Mouse (Mus musculus) forebrain, postnatal 0 days (tissue): Measurements from ENCODE around the gene Ak6. TPM values are rescaled to one million over a fixed set of nuclear protein-coding genes. Genes with fewer than 3 reads are reported as not detected.
A peak's percentile ranks its signal among the peaks of the same experiment; 100 is the strongest.

ENCODE experiments used
- ATAC-seq: fragments of 200-750 bp; cut with Nextera tagmentation; 2 replicates; pipeline ENCODE4 v1.8.0; 2017; ENCODE audit warnings: mild to moderate bottlenecking, moderate library complexity
- DNase-seq: peaks from one replicate; pipeline ENCODE4 v3.0.0-alpha.2; 2015
- H3K27ac ChIP-seq: fragments of 300-500 bp; sonication (generic); 2 replicates; pipeline ENCODE4 v1.5.1; 2014; ENCODE audit warnings: low read depth, mild to moderate bottlenecking, antibody characterized with exemption, low read length, moderate library complexity, mixed read lengths
- H3K27me3 ChIP-seq: fragments of 300-500 bp; sonication (generic); 2 replicates; pipeline ENCODE4 v1.6.1; 2014; ENCODE audit warnings: mild to moderate bottlenecking, low read length, mixed read lengths; ENCODE audit not compliant: insufficient read depth
- H3K36me3 ChIP-seq: fragments of 300-500 bp; sonication (generic); 2 replicates; pipeline ENCODE4 v1.6.1; 2014; ENCODE audit warnings: mild to moderate bottlenecking, moderate library complexity; ENCODE audit not compliant: insufficient read depth
- H3K4me1 ChIP-seq: fragments of 300-500 bp; sonication (generic); 2 replicates; pipeline ENCODE4 v1.6.1; 2014; ENCODE audit warnings: antibody characterized with exemption; ENCODE audit not compliant: insufficient read depth
- H3K4me2 ChIP-seq: fragments of 300-500 bp; sonication (generic); 2 replicates; pipeline ENCODE4 v1.6.1; 2014; ENCODE audit warnings: low read depth, mild to moderate bottlenecking, moderate library complexity
- H3K4me3 ChIP-seq: fragments of 300-500 bp; sonication (generic); 2 replicates; pipeline ENCODE4 v1.5.1; 2014; ENCODE audit warnings: low read depth, low read length, mixed read lengths
- H3K9ac ChIP-seq: fragments of 300-500 bp; sonication (generic); 2 replicates; pipeline ENCODE4 v1.6.1; 2014; ENCODE audit warnings: mild to moderate bottlenecking
- H3K9me3 ChIP-seq: fragments of 300-500 bp; sonication (generic); 2 replicates; pipeline ENCODE4 v1.6.1; 2016; ENCODE audit warnings: low read length
- CTCF ChIP-seq: sonication (generic); IDR thresholded peaks from 2 replicates; pipeline ENCODE4 v1.5.1; 2016; ENCODE audit warnings: antibody characterized with exemption, control low read depth, low read depth
- WGBS: fragments of 180-500 bp; shearing (Covaris S2); extraction: QIAGEN DNeasy Blood & Tissue Kit; methylation state at CpG from one replicate; pipeline ENCODE4 v1.1.7; 2014; 5-methylcytosine and 5-hydroxymethylcytosine counted together
- polyA plus RNA-seq: library from polyadenylated mRNA; unstranded; fragments of >200 nt; fragmentation: Nextera tagmentation; extraction: Ambion mirVana; gene quantifications from 2 replicates; pipeline ENCODE4 v1.2.1, GENCODE M21; 2015
- total RNA-seq: library from RNA; depleted of rRNA; stranded (reverse); fragments of >200 nt; gene quantifications from 2 replicates; pipeline ENCODE4 v1.2.3, GENCODE M21; 2014

The Ak6 gene
- total and polyA plus RNA-seq, 2 experiments from 2014 or later = 162 to 401 TPM

DNA sequence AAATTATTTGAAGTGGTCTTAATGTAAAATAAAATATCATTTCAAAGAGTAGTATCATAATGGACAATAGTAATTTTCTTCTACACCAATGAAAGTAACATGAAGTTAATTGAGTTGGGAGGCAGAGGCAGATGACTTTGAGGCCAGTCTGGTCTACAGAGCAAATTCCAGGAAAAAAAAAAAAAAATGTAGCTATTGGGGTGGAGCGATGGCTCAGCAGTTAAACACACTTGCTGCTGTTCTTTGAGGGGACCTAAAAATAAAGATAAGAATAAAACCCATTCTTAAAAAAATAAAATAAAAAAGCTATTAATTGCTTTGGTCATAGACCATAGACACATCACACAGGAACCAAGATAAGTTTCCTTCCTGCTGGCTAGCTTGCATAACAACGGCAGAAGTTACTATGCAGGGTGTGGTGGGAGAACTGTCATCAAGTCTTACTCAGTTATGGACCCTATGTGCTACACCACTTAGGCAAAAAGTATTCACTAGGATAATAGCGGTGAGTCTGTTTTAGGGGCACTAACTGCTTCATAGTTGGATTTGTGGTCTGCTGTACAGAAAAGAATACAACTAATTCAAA is 16.6 kb upstream of the Ak6 start:
- TF ChIP-seq CTCF = no peak
- no peak overlapping the region for H3K4me2 ChIP-seq
- no peaks in the 10 kb centered on the region for H3K9me3 ChIP-seq
- 94% methylated on average over 3 of the region's 3 CpGs for WGBS
- ATAC-seq (no peak), DNase-seq (no peak)
- H3K27ac ChIP-seq = no peak overlapping the region
- peaks cover 69% of the 10 kb centered on the region for H3K36me3 ChIP-seq
- H3K4me1 ChIP-seq = no peaks in the 10 kb centered on the region
- no peaks in the 10 kb centered on the region for H3K27me3 ChIP-seq
- no peak overlapping the region for H3K9ac ChIP-seq
- H3K4me3 ChIP-seq = no peak overlapping the region

- H3K27ac ChIP-seq = no peak overlapping the region
- H3K4me1 ChIP-seq = no peaks in the 10 kb centered on the region
- ATAC-seq = no peak
- H3K4me3 ChIP-seq = no peak overlapping the region
- no peaks in the 10 kb centered on the region for H3K9me3 ChIP-seq
- no peak for TF ChIP-seq CTCF
- H3K9ac ChIP-seq = no peak overlapping the region
- WGBS = 92% methylated on average over 4 of the region's 4 CpGs
- no peak for DNase-seq
- H3K36me3 ChIP-seq = peaks cover 71% of the 10 kb centered on the region
- H3K27me3 ChIP-seq = no peaks in the 10 kb centered on the region
- no peak overlapping the region for H3K4me2 ChIP-seq
These were observed 8.1 kb upstream of the Ak6 start for GRCm38 (mm10) chr13:100642471-100643209.

DNA sequence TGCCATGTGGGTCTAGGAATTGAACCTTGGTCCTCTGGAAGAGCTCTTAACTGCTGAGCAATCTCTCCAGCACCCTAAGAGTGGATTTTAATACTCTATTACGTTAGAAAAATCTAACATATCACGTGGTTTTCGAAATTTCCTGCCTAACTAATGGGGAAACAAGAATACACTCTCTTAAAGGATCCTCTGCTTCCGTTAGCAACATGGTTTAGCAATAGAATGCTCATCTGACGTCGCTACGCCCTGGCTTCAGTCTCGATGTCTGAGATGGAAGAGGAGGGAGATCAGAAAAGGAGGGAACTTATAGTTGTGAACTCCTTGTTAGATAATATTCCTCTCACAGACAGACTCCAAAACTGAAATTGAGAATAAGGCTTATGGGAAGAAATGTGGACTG is 2.6 kb upstream of the Ak6 start:
- H3K27me3 ChIP-seq = no peaks in the 10 kb centered on the region
- peaks cover 5% of the 10 kb centered on the region; the same call in 1 of the 2 replicates for H3K4me1 ChIP-seq
- no peak for ATAC-seq
- WGBS = 95% methylated on average over 8 of the region's 8 CpGs
- TF ChIP-seq CTCF = no peak
- H3K27ac ChIP-seq = no peak overlapping the region
- no peak overlapping the region for H3K4me2 ChIP-seq
- H3K4me3 ChIP-seq = no peak overlapping the region
- H3K9me3 ChIP-seq = no peaks in the 10 kb centered on the region
- no peak for DNase-seq
- peaks cover 37% of the 10 kb centered on the region for H3K36me3 ChIP-seq
- H3K9ac ChIP-seq = no peak overlapping the region

DNA sequence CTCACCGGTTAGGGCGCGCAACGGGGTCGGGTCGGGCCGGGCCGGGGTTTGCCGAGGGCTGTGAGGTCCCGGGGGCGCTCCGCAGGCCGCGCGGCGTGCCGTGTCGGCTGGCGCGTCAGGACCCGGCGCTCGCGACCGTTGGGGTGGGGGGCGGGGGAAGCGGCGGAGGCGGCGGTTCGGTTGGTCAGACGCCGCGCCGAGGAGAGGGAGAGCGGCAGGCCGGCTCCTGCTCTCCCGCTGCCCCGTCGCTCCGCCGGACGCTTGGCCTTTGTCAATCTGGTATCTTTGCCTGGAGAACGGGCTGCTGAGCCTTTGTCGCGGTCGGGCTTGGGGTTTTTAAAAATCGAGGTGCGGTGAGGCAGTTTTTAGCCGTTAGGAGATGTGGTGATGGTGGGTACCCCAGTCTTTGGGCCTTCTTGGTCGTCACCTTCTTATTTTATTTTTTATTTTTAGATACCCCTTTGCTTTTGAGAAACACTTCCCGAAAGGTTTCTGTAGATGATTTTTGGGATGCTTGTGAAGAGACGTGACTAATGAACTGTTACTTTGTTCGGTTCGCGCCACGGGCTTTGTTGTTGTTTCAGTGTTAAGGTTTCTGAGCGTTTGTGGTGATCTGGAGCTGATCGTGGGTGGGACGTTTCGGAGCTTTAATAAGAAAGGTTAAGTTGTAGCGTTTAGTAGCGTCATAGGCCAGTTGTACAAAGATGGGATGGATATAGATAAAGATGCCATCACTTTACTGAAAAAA is 834 bp downstream of the Ak6 start, which contains the start of gene Taf9:
Taf9 (plus strand) TSS at position 141 of the 748 bp plus-strand sequence.
- peak within 1 kb of the TSS; percentile 64 for H3K4me2 ChIP-seq
- DNase-seq = no peak

GRCm38 (mm10) chr13:100658091-100658490 is 7.3 kb downstream of the Ak6 start:
- 91% methylated on average over 5 of the region's 5 CpGs for WGBS

More for the DNA sequence above, 834 bp downstream of the Ak6 start, which contains the start of gene Taf9:
- ATAC-seq = peak; percentile 77
- Histone ChIP-seq H3K27me3 (no peaks in the 10 kb centered on the region), H3K27ac (peak within 1 kb of the TSS; percentile 97), H3K4me1 (peaks cover 5% of the 10 kb centered on the region; the same call in 1 of the 2 replicates), H3K9ac (peak within 1 kb of the TSS; percentile 85), H3K9me3 (no peaks in the 10 kb centered on the region), H3K36me3 (peaks cover 16% of the 10 kb centered on the region), H3K4me3 (peak within 1 kb of the TSS; percentile 60)
- no peak for TF ChIP-seq CTCF
- under 1% methylated on average over 55 of the region's 63 CpGs for WGBS

GRCm38 (mm10) chr13:100659864-100660456 is 9.2 kb downstream of the Ak6 start:
- Histone ChIP-seq H3K4me1 (no peaks in the 10 kb centered on the region), H3K4me2 (no peak overlapping the region), H3K36me3 (peaks cover 3% of the 10 kb centered on the region), H3K4me3 (no peak overlapping the region), H3K9me3 (no peaks in the 10 kb centered on the region), H3K27me3 (no peaks in the 10 kb centered on the region), H3K27ac (no peak overlapping the region), H3K9ac (no peak overlapping the region)
- peak; percentile 50 for ATAC-seq
- peak; percentile 80 for DNase-seq
- peak; percentile 92 for TF ChIP-seq CTCF
- 48% methylated on average over 4 of the region's 4 CpGs for WGBS

More at GRCm38 (mm10) chr13:100658091-100658490, 7.3 kb downstream of the Ak6 start:
- Histone ChIP-seq H3K4me2 (no peak overlapping the region), H3K27me3 (no peaks in the 10 kb centered on the region), H3K9ac (no peak overlapping the region), H3K4me1 (no peaks in the 10 kb centered on the region), H3K4me3 (no peak overlapping the region), H3K9me3 (no peaks in the 10 kb centered on the region), H3K27ac (no peak overlapping the region), H3K36me3 (peaks cover 3% of the 10 kb centered on the region)
- no peak for ATAC-seq
- no peak for DNase-seq
- TF ChIP-seq CTCF = no peak
